Mouse (Mus musculus): Measurements from ENCODE around the gene Vmn1r199. TPM values are rescaled to one million over a fixed set of nuclear protein-coding genes. Genes with fewer than 3 reads are reported as not detected.

Gene Vmn1r199
- polyA plus RNA-seq, 1 experiment from 2014 or later, result not detected

DNA sequence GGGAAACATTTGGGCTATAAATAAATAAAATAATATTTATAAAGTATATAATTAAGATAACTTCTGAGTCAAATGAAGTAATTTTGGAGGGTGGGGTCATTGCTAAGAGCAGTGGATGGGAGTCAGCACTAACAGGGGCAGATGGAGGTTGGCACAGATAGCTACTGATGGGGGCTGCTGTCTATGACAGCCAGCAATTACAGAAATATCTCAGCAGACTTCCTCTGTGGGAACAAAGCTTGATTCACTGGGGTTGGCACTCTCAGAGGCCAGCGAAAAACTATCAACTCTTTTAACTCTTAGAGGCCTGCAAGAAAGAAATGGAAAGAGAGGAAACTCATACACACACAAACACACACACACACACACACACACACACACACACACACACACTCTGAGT lies 23.4 kb downstream of the Vmn1r199 start:
- H3K9me3 ChIP-seq (ENCODE audit: control insufficient read depth, low read length), result no peaks in the 10 kb centered on the region
- no peak overlapping the region for H3K9ac ChIP-seq (ENCODE audit: low read length)
- no peak overlapping the region for H3K4me3 ChIP-seq (ENCODE audit: low read depth, low read length)
- no peak overlapping the region for H3K27ac ChIP-seq (ENCODE audit: low read depth, low read length)
- DNase-seq (ENCODE audit: low spot score, missing footprints) (no peak), ATAC-seq (ENCODE audit: low FRiP score) (no peak)
- H3K36me3 ChIP-seq (ENCODE audit: control insufficient read depth, insufficient read depth, low read length), result no peaks in the 10 kb centered on the region
- no peak overlapping the region for H3K4me2 ChIP-seq
- H3K27me3 ChIP-seq (ENCODE audit: control insufficient read depth, insufficient read depth, low read length), result no peaks in the 10 kb centered on the region
- 67% methylated on average over 1 of the region's 1 CpGs for whole genome bisulfite sequencing
- H3K4me1 ChIP-seq (ENCODE audit: control insufficient read depth, insufficient read depth, low read length), result no peaks in the 10 kb centered on the region

Other genes with a start within 250 kb of the Vmn1r199 start
- not detected in 2 replicates for gene Vmn1r191, start 195.8 kb upstream of the Vmn1r199 start, polyA plus RNA-seq (2014; fragmentation: Nextera tagmentation; extraction: Ambion mirVana)
- not detected in 2 replicates for gene Vmn1r192, start 188.7 kb upstream of the Vmn1r199 start, polyA plus RNA-seq (2014; fragmentation: Nextera tagmentation; extraction: Ambion mirVana)
- gene Vmn1r193, start 156.7 kb upstream of the Vmn1r199 start, polyA plus RNA-seq (2014; fragmentation: Nextera tagmentation; extraction: Ambion mirVana), result not detected in 2 replicates
- gene Vmn1r194, start 135.6 kb upstream of the Vmn1r199 start, polyA plus RNA-seq (2014; fragmentation: Nextera tagmentation; extraction: Ambion mirVana), result not detected in 2 replicates
- gene Vmn1r195, start 109.3 kb upstream of the Vmn1r199 start, polyA plus RNA-seq (2014; fragmentation: Nextera tagmentation; extraction: Ambion mirVana), result not detected in 2 replicates
- gene Vmn1r196, start 89.9 kb upstream of the Vmn1r199 start, polyA plus RNA-seq (2014; fragmentation: Nextera tagmentation; extraction: Ambion mirVana), result not detected in 2 replicates
- not detected in 2 replicates for gene Vmn1r197, start 55.2 kb upstream of the Vmn1r199 start, polyA plus RNA-seq (2014; fragmentation: Nextera tagmentation; extraction: Ambion mirVana)
- gene Vmn1r198, start 29.5 kb upstream of the Vmn1r199 start, polyA plus RNA-seq (2014; fragmentation: Nextera tagmentation; extraction: Ambion mirVana), result not detected in 2 replicates
- gene Vmn1r200, start 10.6 kb downstream of the Vmn1r199 start, polyA plus RNA-seq (2014; fragmentation: Nextera tagmentation; extraction: Ambion mirVana), result 0.20 TPM in 1 of 2 replicates, not detected in the other
- gene Vmn1r201, start 92.1 kb downstream of the Vmn1r199 start, polyA plus RNA-seq (2014; fragmentation: Nextera tagmentation; extraction: Ambion mirVana), result not detected in 2 replicates
- 0.03 TPM in 1 of 2 replicates, not detected in the other for gene Vmn1r202, start 125.6 kb downstream of the Vmn1r199 start, polyA plus RNA-seq (2014; fragmentation: Nextera tagmentation; extraction: Ambion mirVana)
- not detected in 2 replicates for gene Vmn1r203, start 138.3 kb downstream of the Vmn1r199 start, polyA plus RNA-seq (2014; fragmentation: Nextera tagmentation; extraction: Ambion mirVana)
- gene Vmn1r204, start 173.4 kb downstream of the Vmn1r199 start, polyA plus RNA-seq (2014; fragmentation: Nextera tagmentation; extraction: Ambion mirVana), result not detected in 2 replicates
- gene Vmn1r205, start 213.2 kb downstream of the Vmn1r199 start, polyA plus RNA-seq (2014; fragmentation: Nextera tagmentation; extraction: Ambion mirVana), result not detected in 2 replicates
- gene Vmn1r206, start 244.4 kb downstream of the Vmn1r199 start, polyA plus RNA-seq (2014; fragmentation: Nextera tagmentation; extraction: Ambion mirVana), result not detected in 2 replicates